Mouse (Mus musculus): ENCODE results near the gene Mafk.

DNA sequence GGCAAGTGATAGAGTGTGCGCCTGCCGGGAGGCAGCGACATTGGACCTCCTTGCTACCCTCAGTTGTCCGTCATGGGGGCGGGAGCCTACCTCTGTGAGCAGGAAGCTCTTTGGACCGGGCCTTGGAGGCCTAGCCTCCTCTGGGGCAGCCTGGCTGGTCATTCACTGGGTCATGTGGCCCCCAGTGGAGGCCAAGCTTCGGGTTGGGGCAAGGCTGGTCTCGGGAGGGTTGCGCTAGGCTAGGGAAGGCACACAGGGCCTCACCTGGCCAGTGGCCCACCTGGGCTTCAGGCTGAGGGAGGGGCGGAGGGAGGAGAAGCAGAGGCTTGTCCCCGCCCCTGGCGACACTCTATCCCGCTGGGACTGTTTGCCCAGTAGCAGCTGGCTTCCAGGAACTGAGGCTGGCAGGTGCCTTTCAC is 22.7 kb downstream of the Mafk start:
- no peak for TF ChIP-seq ELF1 (IDR thresholded peaks at IDR 0.05; ENCODE audit: low read depth, low read length)
- TF ChIP-seq POLR2AphosphoS2 (IDR thresholded peaks at IDR 0.05; ENCODE audit: low read depth, low read length): no peak
- TF ChIP-seq POLR2A (IDR thresholded peaks at IDR 0.05; ENCODE audit: low read depth, low read length): no peak
- no peak for TF ChIP-seq HCFC1 (IDR thresholded peaks at IDR 0.05; ENCODE audit: low read depth, low read length)
- TF ChIP-seq EP300 (IDR thresholded peaks at IDR 0.05; ENCODE audit: low read length): no peak
- no peak for TF ChIP-seq CTCF (conservative IDR thresholded peaks at IDR 0.05 in 1 of 2, IDR thresholded peaks at IDR 0.05 in 1 of 2; ENCODE audit: low read depth in 2 of 2, low read length in 2 of 2)
- no peak for TF ChIP-seq USF1 (IDR thresholded peaks at IDR 0.05; ENCODE audit: low read depth, low read length)
- no peak for TF ChIP-seq MEF2A (IDR thresholded peaks at IDR 0.05; ENCODE audit: borderline replicate concordance, low read depth, low read length)
- no peak for TF ChIP-seq ZC3H11A (IDR thresholded peaks at IDR 0.05; ENCODE audit: low read depth, low read length)
- no peak for TF ChIP-seq MYC (IDR thresholded peaks at IDR 0.05; ENCODE audit: low read depth, low read length)
- TF ChIP-seq NELFE (IDR thresholded peaks at IDR 0.05; ENCODE audit: low read depth, low read length): no peak
- TF ChIP-seq E2F4 (IDR thresholded peaks at IDR 0.05; ENCODE audit: insufficient replicate concordance, low read depth, low read length): no peak
- TF ChIP-seq ETS1 (conservative IDR thresholded peaks at IDR 0.05; ENCODE audit: low read depth, low read length): no peak
- no peak for TF ChIP-seq UBTF (IDR thresholded peaks at IDR 0.05; ENCODE audit: low read depth, low read length)
